Mouse (Mus musculus): ENCODE data around the gene Nnat. TPM values are rescaled to one million over a fixed set of nuclear protein-coding genes. Genes with fewer than 3 reads are reported as not detected.
A peak's percentile ranks its signal among the peaks of the same experiment; 100 is the strongest.

Gene Nnat
- polyA plus RNA-seq, 1 experiment from 2014 or later = 619 TPM

- H3K4me3 ChIP-seq (ENCODE audit: low read length) = peak overlapping the region; percentile 54
- peaks cover 40% of the 10 kb centered on the region for H3K9me3 ChIP-seq (ENCODE audit: control insufficient read depth, low read length)
- H3K27me3 ChIP-seq (ENCODE audit: control insufficient read depth, insufficient read depth, low read depth, low read length) = no peaks in the 10 kb centered on the region
- 0 out of 2 replicates have a peak, but pooled peaks have one; percentile 9 for ATAC-seq (ENCODE audit: low read depth)
- H3K9ac ChIP-seq (ENCODE audit: low read length) = peak overlapping the region; percentile 69
- H3K4me1 ChIP-seq (replicated peaks; ENCODE audit: control insufficient read depth, insufficient read depth, low read length) = peaks cover 18% of the 10 kb centered on the region
- 36% methylated on average over 33 of the region's 33 CpGs for WGBS
- H3K27ac ChIP-seq (ENCODE audit: low read length) = peak overlapping the region; percentile 66
- H3K36me3 ChIP-seq (ENCODE audit: control insufficient read depth, insufficient read depth, low read length) = peaks cover 35% of the 10 kb centered on the region
- peak overlapping the region; percentile 61 for H3K4me2 ChIP-seq (ENCODE audit: low read depth, low read length)
These were observed 424 bp downstream of the Nnat start for GRCm38 (mm10) chr2:157560302-157560701.

- 49% methylated on average over 27 of the region's 27 CpGs for WGBS
- peaks cover 34% of the 10 kb centered on the region for H3K36me3 ChIP-seq (ENCODE audit: control insufficient read depth, insufficient read depth, low read length)
- peak overlapping the region; percentile 58 for H3K9ac ChIP-seq (ENCODE audit: low read length)
- H3K4me1 ChIP-seq (replicated peaks; ENCODE audit: control insufficient read depth, insufficient read depth, low read length) = peaks cover 12% of the 10 kb centered on the region
- no peaks in the 10 kb centered on the region for H3K27me3 ChIP-seq (ENCODE audit: control insufficient read depth, insufficient read depth, low read depth, low read length)
- H3K27ac ChIP-seq (ENCODE audit: low read length) = peak overlapping the region; percentile 38
- ATAC-seq (ENCODE audit: low read depth) = peak; percentile 83
- peaks cover 40% of the 10 kb centered on the region for H3K9me3 ChIP-seq (ENCODE audit: control insufficient read depth, low read length)
- peak overlapping the region; percentile 40 for H3K4me3 ChIP-seq (ENCODE audit: low read length)
- H3K4me2 ChIP-seq (ENCODE audit: low read depth, low read length) = peak overlapping the region; percentile 61
These were observed 1.4 kb downstream of the Nnat start for GRCm38 (mm10) chr2:157561165-157561836.

- no peak overlapping the region for H3K27ac ChIP-seq (ENCODE audit: low read length)
- no peak overlapping the region for H3K4me2 ChIP-seq (ENCODE audit: low read depth, low read length)
- H3K9me3 ChIP-seq (ENCODE audit: control insufficient read depth, low read length) = peaks cover 37% of the 10 kb centered on the region
- ATAC-seq (ENCODE audit: low read depth) = no peak
- no peak overlapping the region for H3K4me3 ChIP-seq (ENCODE audit: low read length)
- peaks cover 25% of the 10 kb centered on the region for H3K36me3 ChIP-seq (ENCODE audit: control insufficient read depth, insufficient read depth, low read length)
- no peak overlapping the region for H3K9ac ChIP-seq (ENCODE audit: low read length)
- WGBS = 49% methylated on average over 2 of the region's 2 CpGs
- no peaks in the 10 kb centered on the region for H3K27me3 ChIP-seq (ENCODE audit: control insufficient read depth, insufficient read depth, low read depth, low read length)
- H3K4me1 ChIP-seq (replicated peaks; ENCODE audit: control insufficient read depth, insufficient read depth, low read length) = peaks cover 19% of the 10 kb centered on the region
These were observed 3.2 kb downstream of the Nnat start for GRCm38 (mm10) chr2:157563031-157563430.

- H3K9me3 ChIP-seq (ENCODE audit: control insufficient read depth, low read length) = peaks cover 22% of the 10 kb centered on the region
- H3K4me2 ChIP-seq (ENCODE audit: low read depth, low read length) = peak overlapping the region; percentile 66
- peak overlapping the region; percentile 96 for H3K9ac ChIP-seq (ENCODE audit: low read length)
- H3K36me3 ChIP-seq (ENCODE audit: control insufficient read depth, insufficient read depth, low read length) = peaks cover 15% of the 10 kb centered on the region
- H3K27ac ChIP-seq (ENCODE audit: low read length) = peak overlapping the region; percentile 96
- 64% methylated on average over 4 of the region's 4 CpGs for WGBS
- peak overlapping the region; percentile 97 for H3K4me3 ChIP-seq (ENCODE audit: low read length)
- ATAC-seq (ENCODE audit: low read depth) = no peak
- H3K27me3 ChIP-seq (ENCODE audit: control insufficient read depth, insufficient read depth, low read depth, low read length) = no peaks in the 10 kb centered on the region
- H3K4me1 ChIP-seq (replicated peaks; ENCODE audit: control insufficient read depth, insufficient read depth, low read length) = peaks cover 19% of the 10 kb centered on the region
These were observed 4.8 kb downstream of the Nnat start for GRCm38 (mm10) chr2:157564723-157565122.

GRCm38 (mm10) chr2:157565446-157565845, 5.6 kb downstream of the Nnat start:
- Histone ChIP-seq H3K27me3 (ENCODE audit: control insufficient read depth, insufficient read depth, low read depth, low read length) (no peaks in the 10 kb centered on the region), H3K9me3 (ENCODE audit: control insufficient read depth, low read length) (peaks cover 14% of the 10 kb centered on the region), H3K36me3 (ENCODE audit: control insufficient read depth, insufficient read depth, low read length) (peaks cover 14% of the 10 kb centered on the region), H3K9ac (ENCODE audit: low read length) (peak overlapping the region; percentile 96), H3K4me1 (replicated peaks; ENCODE audit: control insufficient read depth, insufficient read depth, low read length) (peaks cover 19% of the 10 kb centered on the region), H3K27ac (ENCODE audit: low read length) (peak overlapping the region; percentile 96), H3K4me3 (ENCODE audit: low read length) (peak overlapping the region; percentile 97), H3K4me2 (ENCODE audit: low read depth, low read length) (peak overlapping the region; percentile 66)
- 6% methylated on average over 13 of the region's 13 CpGs for WGBS
- ATAC-seq (ENCODE audit: low read depth) = no peak

- ATAC-seq (ENCODE audit: low read depth) = no peak; the same call in none of the 2 replicates
- 0% methylated on average over 32 of the region's 35 CpGs for WGBS
These were observed 6.0 kb downstream of the Nnat start for GRCm38 (mm10) chr2:157565898-157566259.

GRCm38 (mm10) chr2:157566260-157566952, 6.5 kb downstream of the Nnat start:
- peak; percentile 85 for ATAC-seq (ENCODE audit: low read depth)
- peak overlapping the region; percentile 97 for H3K4me3 ChIP-seq (ENCODE audit: low read length)
- H3K4me1 ChIP-seq (replicated peaks; ENCODE audit: control insufficient read depth, insufficient read depth, low read length) = peaks cover 22% of the 10 kb centered on the region
- peaks cover 9% of the 10 kb centered on the region for H3K9me3 ChIP-seq (ENCODE audit: control insufficient read depth, low read length)
- H3K36me3 ChIP-seq (ENCODE audit: control insufficient read depth, insufficient read depth, low read length) = peaks cover 9% of the 10 kb centered on the region
- H3K27ac ChIP-seq (ENCODE audit: low read length) = peak overlapping the region; percentile 96
- no peaks in the 10 kb centered on the region for H3K27me3 ChIP-seq (ENCODE audit: control insufficient read depth, insufficient read depth, low read depth, low read length)
- WGBS = under 1% methylated on average over 36 of the region's 36 CpGs
- H3K9ac ChIP-seq (ENCODE audit: low read length) = peak overlapping the region; percentile 96
- H3K4me2 ChIP-seq (ENCODE audit: low read depth, low read length) = peak overlapping the region; percentile 66

More at GRCm38 (mm10) chr2:157565898-157566259, 6.0 kb downstream of the Nnat start:
- Histone ChIP-seq H3K9me3 (ENCODE audit: control insufficient read depth, low read length) (peaks cover 14% of the 10 kb centered on the region), H3K9ac (ENCODE audit: low read length) (peak overlapping the region; percentile 96), H3K4me1 (replicated peaks; ENCODE audit: control insufficient read depth, insufficient read depth, low read length) (peaks cover 19% of the 10 kb centered on the region), H3K4me3 (ENCODE audit: low read length) (peak overlapping the region; percentile 97), H3K4me2 (ENCODE audit: low read depth, low read length) (peak overlapping the region; percentile 66), H3K36me3 (ENCODE audit: control insufficient read depth, insufficient read depth, low read length) (peaks cover 14% of the 10 kb centered on the region), H3K27ac (ENCODE audit: low read length) (peak overlapping the region; percentile 96), H3K27me3 (ENCODE audit: control insufficient read depth, insufficient read depth, low read depth, low read length) (no peaks in the 10 kb centered on the region)

GRCm38 (mm10) chr2:157567235-157567961, 7.5 kb downstream of the Nnat start:
- peak overlapping the region; percentile 96 for H3K9ac ChIP-seq (ENCODE audit: low read length)
- H3K4me3 ChIP-seq (ENCODE audit: low read length) = peak overlapping the region; percentile 97
- H3K9me3 ChIP-seq (ENCODE audit: control insufficient read depth, low read length) = peaks cover 3% of the 10 kb centered on the region; the same call in 1 of the 2 replicates
- H3K4me2 ChIP-seq (ENCODE audit: low read depth, low read length) = peak overlapping the region; percentile 66
- H3K36me3 ChIP-seq (ENCODE audit: control insufficient read depth, insufficient read depth, low read length) = peaks cover under 1% of the 10 kb centered on the region; the same call in 1 of the 2 replicates
- peaks cover 22% of the 10 kb centered on the region for H3K4me1 ChIP-seq (replicated peaks; ENCODE audit: control insufficient read depth, insufficient read depth, low read length)
- 81% methylated on average over 11 of the region's 11 CpGs for WGBS
- no peak overlapping the region; the same call in 1 of the 2 replicates for H3K27ac ChIP-seq (ENCODE audit: low read length)
- ATAC-seq (ENCODE audit: low read depth) = no peak
- no peaks in the 10 kb centered on the region for H3K27me3 ChIP-seq (ENCODE audit: control insufficient read depth, insufficient read depth, low read depth, low read length)

GRCm38 (mm10) chr2:157568881-157569280, 9.0 kb downstream of the Nnat start:
- Histone ChIP-seq H3K27ac (ENCODE audit: low read length) (no peak overlapping the region), H3K27me3 (ENCODE audit: control insufficient read depth, insufficient read depth, low read depth, low read length) (no peaks in the 10 kb centered on the region), H3K9me3 (ENCODE audit: control insufficient read depth, low read length) (no peaks in the 10 kb centered on the region), H3K4me3 (ENCODE audit: low read length) (no peak overlapping the region), H3K4me1 (replicated peaks; ENCODE audit: control insufficient read depth, insufficient read depth, low read length) (peaks cover 26% of the 10 kb centered on the region), H3K9ac (ENCODE audit: low read length) (no peak overlapping the region), H3K36me3 (ENCODE audit: control insufficient read depth, insufficient read depth, low read length) (no peaks in the 10 kb centered on the region), H3K4me2 (ENCODE audit: low read depth, low read length) (no peak overlapping the region)
- no peak for ATAC-seq (ENCODE audit: low read depth)
- WGBS = 31% methylated on average over 2 of the region's 2 CpGs
